Mouse (Mus musculus) testis, adult 10 weeks (tissue): ENCODE measurements around the gene Gm904. TPM values are rescaled to one million over a fixed set of nuclear protein-coding genes. Genes with fewer than 3 reads are reported as not detected.

Experiments used
- polyA plus RNA-seq: library from polyadenylated mRNA; stranded (reverse); fragments of 350-450 nt; fragmentation: Illumina TruSeq; extraction: RNeasy Lipid Tissue Mini Kit (QIAGEN cat#74804); gene quantifications from one replicate; pipeline ENCODE4 v1.2.3, GENCODE M21; 2014; ENCODE audit warnings: low read depth, low replicate concordance

The Gm904 gene
- 8.3 TPM for polyA plus RNA-seq

DNA sequence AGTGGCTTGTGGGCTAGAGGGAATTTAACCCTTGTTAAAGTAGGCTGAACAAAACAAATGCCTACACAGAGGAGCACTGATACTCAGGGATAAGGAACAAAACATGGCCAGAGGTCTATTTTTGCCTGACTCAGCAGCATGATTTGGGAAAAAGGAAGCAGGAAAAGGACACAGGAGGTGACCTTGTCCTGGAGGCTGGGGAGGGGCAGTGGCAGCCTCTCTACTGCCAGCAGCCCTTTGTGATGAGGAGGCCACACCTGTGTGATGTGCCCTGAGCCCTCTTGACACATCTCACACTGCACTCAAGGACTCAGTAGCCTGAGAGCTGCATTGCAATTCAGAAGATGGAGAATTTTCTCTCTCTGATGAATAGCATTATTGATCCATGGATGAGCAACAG lies at the start of gene Gm904:
Gene Gm904 (plus strand): TSS at position 301 of the 400 bp plus-strand sequence.

Other genes with a start within 250 kb of the Gm904 start
- gene Fbxw17, start 225.4 kb upstream of the Gm904 start, polyA plus RNA-seq, result 7.0 TPM
- gene Gm47429, start 199.3 kb upstream of the Gm904 start, polyA plus RNA-seq, result 268 TPM
- gene Nutm2, start 175.9 kb upstream of the Gm904 start, polyA plus RNA-seq, result 1.3 TPM
- gene Gm8765, start 55.1 kb downstream of the Gm904 start, polyA plus RNA-seq, result 6.8 TPM